Comparison of ENCODE assay signal across 23 mouse cellular contexts in genomic region chr12:65464246-65464645, GRCm38 (mm10).
DNase-seq lines count a peak whose midpoint lies in the region; ATAC-seq and TF ChIP-seq lines count a peak whose summit lies in the region.
"Had no signal": no experiment of that assay in that cellular context is flagged by ENCODE, and none has a peak within 500 bp of the region (broad histone marks: within the 10 kb centered on the region; RNA-seq: fewer than 3 reads in every experiment).

No protein-coding gene starts in this region.

- H3K27me3 ChIP-seq in intestine, embryonic 15.5 days (replicated peaks), result no peaks in the 10 kb centered on the region
- no peaks in the 10 kb centered on the region for H3K27me3 ChIP-seq in intestine, postnatal 0 days (replicated peaks; ENCODE audit: control insufficient read depth, insufficient read depth, low read length)
- H3K27me3 ChIP-seq in kidney, postnatal 0 days (ENCODE audit: insufficient read depth, low read length), result no peaks in the 10 kb centered on the region
- H3K27me3 ChIP-seq in kidney, adult 2 months (replicated peaks; ENCODE audit: control insufficient read depth, insufficient read depth, low read length), result no peaks in the 10 kb centered on the region
- H3K27me3 ChIP-seq in MEL (ENCODE audit: control insufficient read depth in 1 of 2, insufficient read depth in 2 of 2, low read length in 2 of 2), result no peaks in the 10 kb centered on the region
- H3K27me3 ChIP-seq in stomach, embryonic 16.5 days (ENCODE audit: control insufficient read depth, insufficient read depth, low read length), result no peaks in the 10 kb centered on the region
- no peaks in the 10 kb centered on the region for H3K27me3 ChIP-seq in limb, embryonic 10.5 days (ENCODE audit: low read depth, poor library complexity, severe bottlenecking)
- H3K27me3 ChIP-seq: CH12.LX; embryonic facial prominence, embryonic 12.5 days; forebrain, embryonic 13.5 days; forebrain, embryonic 15.5 days had no signal

- peak; percentile 14 for DNase-seq in kidney, postnatal 0 days (ENCODE audit: low spot score)
- DNase-seq in kidney, adult 2 months, result no peak
- DNase-seq in MEL (ENCODE audit: low read depth, low spot score), result peak; percentile 32
- DNase-seq in limb, embryonic 10.5 days (ENCODE audit: low spot score), result no peak
- DNase-seq: adrenal gland, adult 2 months; adrenal gland, postnatal 14 days; adrenal gland, postnatal 36 days; B cell, adult 2 months; cerebellum, adult 11-12 months; cerebellum, adult 2 months; cerebellum, adult 9-10 months; cerebellum, postnatal 10 days; cerebellum, postnatal 25 days had no signal

- no peak for TF ChIP-seq RAD21 in MEL (IDR thresholded peaks at IDR 0.05; ENCODE audit: low read depth, low read length)

- no peak overlapping the region for H3K27ac ChIP-seq in intestine, embryonic 15.5 days
- H3K27ac ChIP-seq in intestine, postnatal 0 days (ENCODE audit: low read depth, low read length), result no peak overlapping the region
- no peak overlapping the region for H3K27ac ChIP-seq in kidney, postnatal 0 days
- H3K27ac ChIP-seq in kidney, adult 2 months (ENCODE audit: insufficient read depth, low read depth, low read length), result no peak overlapping the region
- no peak overlapping the region for H3K27ac ChIP-seq in MEL (ENCODE audit: control insufficient read depth, low read depth, low read length)
- H3K27ac ChIP-seq in stomach, embryonic 16.5 days (ENCODE audit: low read length), result no peak overlapping the region
- no peak overlapping the region for H3K27ac ChIP-seq in limb, embryonic 10.5 days
- H3K27ac ChIP-seq: embryonic facial prominence, embryonic 10.5 days; embryonic facial prominence, embryonic 12.5 days; forebrain, embryonic 13.5 days; forebrain, embryonic 15.5 days had no signal

- no peaks in the 10 kb centered on the region for H3K4me1 ChIP-seq in intestine, embryonic 15.5 days (replicated peaks)
- no peaks in the 10 kb centered on the region for H3K4me1 ChIP-seq in intestine, postnatal 0 days (replicated peaks; ENCODE audit: control insufficient read depth, insufficient read depth, low read length)
- H3K4me1 ChIP-seq in kidney, postnatal 0 days (replicated peaks; ENCODE audit: insufficient read depth, low read length), result no peaks in the 10 kb centered on the region
- no peaks in the 10 kb centered on the region for H3K4me1 ChIP-seq in kidney, adult 2 months (ENCODE audit: control insufficient read depth, insufficient read depth, low read length)
- peaks cover 12 to 14% of the 10 kb centered on the region in 2 experiments for H3K4me1 ChIP-seq in MEL (ENCODE audit: control insufficient read depth in 1 of 2, insufficient read depth in 2 of 2, low read length in 2 of 2)
- H3K4me1 ChIP-seq in stomach, embryonic 16.5 days (ENCODE audit: control insufficient read depth, insufficient read depth, low read length), result no peaks in the 10 kb centered on the region
- no peaks in the 10 kb centered on the region for H3K4me1 ChIP-seq in limb, embryonic 10.5 days
- H3K4me1 ChIP-seq: embryonic facial prominence, embryonic 10.5 days; embryonic facial prominence, embryonic 12.5 days; forebrain, embryonic 13.5 days; forebrain, embryonic 15.5 days had no signal

- H3K79me2 ChIP-seq in MEL (ENCODE audit: control insufficient read depth, insufficient read depth, low read length, poor library complexity), result no peaks in the 10 kb centered on the region

- ATAC-seq in intestine, embryonic 15.5 days, result peak; percentile 65
- no peak for ATAC-seq in intestine, postnatal 0 days
- no peak for ATAC-seq in kidney, postnatal 0 days (replicated peaks; ENCODE audit: low FRiP score, low read depth)
- ATAC-seq in stomach, embryonic 16.5 days (ENCODE audit: insufficient read depth, low FRiP score), result peak; percentile 58
- ATAC-seq: CD4-positive, CD25-positive, alpha-beta regulatory T cell, adult 4 months; forebrain, embryonic 13.5 days; forebrain, embryonic 15.5 days had no signal

- WGBS in intestine, embryonic 15.5 days, result 46% methylated on average over 2 of the region's 2 CpGs
- 39% methylated on average over 2 of the region's 2 CpGs for WGBS in intestine, postnatal 0 days
- WGBS in kidney, postnatal 0 days, result 51% methylated on average over 2 of the region's 2 CpGs
- 55% methylated on average over 2 of the region's 2 CpGs for WGBS in kidney, adult 2 months
- WGBS in stomach, embryonic 16.5 days, result 43% methylated on average over 2 of the region's 2 CpGs
- 77% methylated on average over 2 of the region's 2 CpGs for WGBS in limb, embryonic 10.5 days

- peak in 1 of 2 experiments; percentile 29; a peak in 1 of 4 replicates for TF ChIP-seq EP300 in MEL (IDR thresholded peaks at IDR 0.05; ENCODE audit: low read depth in 1 of 2, low read length in 2 of 2)

- no peak overlapping the region for H3K9ac ChIP-seq in intestine, embryonic 15.5 days
- H3K9ac ChIP-seq in intestine, postnatal 0 days (ENCODE audit: low read depth, low read length), result no peak overlapping the region
- no peak overlapping the region for H3K9ac ChIP-seq in kidney, postnatal 0 days (ENCODE audit: low read depth, low read length)
- H3K9ac ChIP-seq in MEL (ENCODE audit: control insufficient read depth, low read depth, low read length, poor library complexity, severe bottlenecking), result no peak overlapping the region
- no peak overlapping the region for H3K9ac ChIP-seq in stomach, embryonic 16.5 days (ENCODE audit: low read length)
- H3K9ac ChIP-seq: embryonic facial prominence, embryonic 12.5 days; forebrain, embryonic 13.5 days; forebrain, embryonic 15.5 days had no signal

- H3K4me3 ChIP-seq in intestine, embryonic 15.5 days (replicated peaks), result no peak overlapping the region
- no peak overlapping the region for H3K4me3 ChIP-seq in intestine, postnatal 0 days (ENCODE audit: low read depth, low read length)
- no peak overlapping the region for H3K4me3 ChIP-seq in kidney, postnatal 0 days (replicated peaks; ENCODE audit: low read depth, low read length)
- no peak overlapping the region for H3K4me3 ChIP-seq in kidney, adult 2 months (ENCODE audit: insufficient read depth, low read depth, low read length)
- H3K4me3 ChIP-seq in MEL (ENCODE audit: control insufficient read depth in 1 of 2, insufficient read depth in 1 of 2, low read depth in 2 of 2, low read length in 2 of 2), result no peak overlapping the region
- no peak overlapping the region for H3K4me3 ChIP-seq in stomach, embryonic 16.5 days (replicated peaks; ENCODE audit: low read length)
- no peak overlapping the region for H3K4me3 ChIP-seq in limb, embryonic 10.5 days
- H3K4me3 ChIP-seq: embryonic facial prominence, embryonic 10.5 days; embryonic facial prominence, embryonic 12.5 days; forebrain, embryonic 13.5 days; forebrain, embryonic 15.5 days had no signal

- TF ChIP-seq POLR2A in kidney, adult 2 months (IDR thresholded peaks at IDR 0.05; ENCODE audit: low read depth, low read length), result no peak
- TF ChIP-seq POLR2A in MEL (IDR thresholded peaks at IDR 0.05; ENCODE audit: control insufficient read depth in 1 of 2, insufficient read depth in 1 of 2, low read depth in 1 of 2, low read length in 2 of 2, poor library complexity in 1 of 2), result no peak

- no peaks in the 10 kb centered on the region for H3K36me3 ChIP-seq in intestine, embryonic 15.5 days
- no peaks in the 10 kb centered on the region for H3K36me3 ChIP-seq in intestine, postnatal 0 days (ENCODE audit: control insufficient read depth, insufficient read depth)
- H3K36me3 ChIP-seq in kidney, postnatal 0 days (ENCODE audit: insufficient read depth, low read length), result no peaks in the 10 kb centered on the region
- H3K36me3 ChIP-seq in kidney, adult 2 months (ENCODE audit: control insufficient read depth, insufficient read depth, low read length), result no peaks in the 10 kb centered on the region
- H3K36me3 ChIP-seq in MEL (ENCODE audit: control insufficient read depth in 1 of 2, insufficient read depth in 2 of 2, low read length in 2 of 2), result peaks cover 0 to 20% of the 10 kb centered on the region in 2 experiments; a peak in 2 of 4 replicates
- H3K36me3 ChIP-seq in stomach, embryonic 16.5 days (ENCODE audit: control insufficient read depth, insufficient read depth, low read length), result no peaks in the 10 kb centered on the region
- H3K36me3 ChIP-seq in limb, embryonic 10.5 days, result no peaks in the 10 kb centered on the region
- H3K36me3 ChIP-seq: embryonic facial prominence, embryonic 10.5 days; embryonic facial prominence, embryonic 12.5 days; forebrain, embryonic 15.5 days; G1E had no signal

- no peaks in the 10 kb centered on the region for H3K9me3 ChIP-seq in intestine, embryonic 15.5 days
- no peaks in the 10 kb centered on the region for H3K9me3 ChIP-seq in intestine, postnatal 0 days (ENCODE audit: control insufficient read depth)
- no peaks in the 10 kb centered on the region for H3K9me3 ChIP-seq in kidney, postnatal 0 days (replicated peaks; ENCODE audit: low read length)
- no peaks in the 10 kb centered on the region for H3K9me3 ChIP-seq in MEL (replicated peaks; ENCODE audit: insufficient read depth, low read length)
- no peaks in the 10 kb centered on the region for H3K9me3 ChIP-seq in stomach, embryonic 16.5 days (replicated peaks; ENCODE audit: control insufficient read depth, low read length)
- no peaks in the 10 kb centered on the region for H3K9me3 ChIP-seq in limb, embryonic 10.5 days (replicated peaks)
- H3K9me3 ChIP-seq: embryonic facial prominence, embryonic 10.5 days; embryonic facial prominence, embryonic 12.5 days; forebrain, embryonic 13.5 days; forebrain, embryonic 15.5 days; G1E had no signal

- H3K4me2 ChIP-seq in intestine, embryonic 15.5 days (replicated peaks), result no peak overlapping the region
- no peak overlapping the region for H3K4me2 ChIP-seq in intestine, postnatal 0 days (replicated peaks; ENCODE audit: low read depth)
- no peak overlapping the region for H3K4me2 ChIP-seq in kidney, postnatal 0 days (ENCODE audit: low read length)
- no peak overlapping the region for H3K4me2 ChIP-seq in stomach, embryonic 16.5 days (ENCODE audit: low read depth, low read length)
- H3K4me2 ChIP-seq: embryonic facial prominence, embryonic 12.5 days; forebrain, embryonic 13.5 days; forebrain, embryonic 15.5 days had no signal

- TF ChIP-seq CTCF in intestine, postnatal 0 days (IDR thresholded peaks at IDR 0.05; ENCODE audit: low read depth), result no peak
- TF ChIP-seq CTCF in kidney, postnatal 0 days (IDR thresholded peaks at IDR 0.05; ENCODE audit: low read depth), result no peak
- no peak for TF ChIP-seq CTCF in kidney, adult 2 months (conservative IDR thresholded peaks at IDR 0.05; ENCODE audit: insufficient read depth, insufficient read length, low read depth, low read length)
- no peak for TF ChIP-seq CTCF in MEL (IDR thresholded peaks at IDR 0.05 in 2 of 3, conservative IDR thresholded peaks at IDR 0.05 in 1 of 3; ENCODE audit: control insufficient read depth in 1 of 3, insufficient read depth in 1 of 3, low read depth in 2 of 3, low read length in 3 of 3, poor library complexity in 1 of 3, severe bottlenecking in 1 of 3)

TF ChIP-seq in MEL, 35 proteins besides CTCF, POLR2A, EP300 and RAD21 (continues in another document):
- TF ChIP-seq ELF1 (IDR thresholded peaks at IDR 0.05; ENCODE audit: low read depth, low read length) (no peak), TCF12 (IDR thresholded peaks at IDR 0.05; ENCODE audit: low read depth, low read length) (0 out of 2 replicates have a peak, but pooled peaks have one; percentile 28), UBTF (IDR thresholded peaks at IDR 0.05; ENCODE audit: borderline replicate concordance, insufficient read depth, low read depth, low read length) (no peak), E2F4 (IDR thresholded peaks at IDR 0.05; ENCODE audit: borderline replicate concordance, low read depth, low read length) (no peak)

Comparison
In these comparisons a context has a peak if more than half of its experiments do, and no peak if none do; other contexts are left out.
1. ATAC-seq: peak in intestine, embryonic 15.5 days (single experiment) and stomach, embryonic 16.5 days (single experiment); none in intestine, postnatal 0 days (single experiment) and kidney, postnatal 0 days (single experiment).
2. DNase-seq: peak in kidney, postnatal 0 days (single experiment) and MEL (single experiment); none in kidney, adult 2 months (single experiment) and limb, embryonic 10.5 days (single experiment).